Mouse (Mus musculus): ENCODE results near the gene Rogdi.

Rogdi gene

GRCm38 (mm10) chr16:5013054-5013838 is at the start of gene Rogdi:
TSS of gene Rogdi (minus strand) at chr16:5013553.
- DNase-seq (ENCODE audit: low read depth in 2 of 2, low spot score in 2 of 2): peak; percentile 86 to 90

DNA sequence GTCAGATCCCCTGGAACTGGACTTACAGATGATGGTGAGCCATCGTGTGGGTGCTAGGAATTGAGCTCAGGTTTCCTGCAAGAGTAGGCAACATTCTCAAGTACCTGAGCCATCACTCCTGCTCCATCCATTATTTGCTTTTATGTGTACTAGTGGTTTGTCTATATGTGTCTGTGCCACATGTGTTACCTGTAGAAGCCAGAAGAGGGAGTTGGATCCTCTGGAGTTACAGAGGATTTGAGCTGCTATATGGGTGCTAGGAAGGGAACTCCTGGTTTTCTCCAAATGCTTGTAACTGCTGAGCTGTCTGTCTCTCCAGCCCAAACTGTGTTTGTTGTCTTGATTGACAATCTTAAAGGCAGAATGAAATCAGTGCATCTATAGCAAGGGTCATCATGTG is 44.8 kb upstream of the Rogdi start:
- no peak for DNase-seq (ENCODE audit: low read depth in 2 of 2, low spot score in 2 of 2)

DNA sequence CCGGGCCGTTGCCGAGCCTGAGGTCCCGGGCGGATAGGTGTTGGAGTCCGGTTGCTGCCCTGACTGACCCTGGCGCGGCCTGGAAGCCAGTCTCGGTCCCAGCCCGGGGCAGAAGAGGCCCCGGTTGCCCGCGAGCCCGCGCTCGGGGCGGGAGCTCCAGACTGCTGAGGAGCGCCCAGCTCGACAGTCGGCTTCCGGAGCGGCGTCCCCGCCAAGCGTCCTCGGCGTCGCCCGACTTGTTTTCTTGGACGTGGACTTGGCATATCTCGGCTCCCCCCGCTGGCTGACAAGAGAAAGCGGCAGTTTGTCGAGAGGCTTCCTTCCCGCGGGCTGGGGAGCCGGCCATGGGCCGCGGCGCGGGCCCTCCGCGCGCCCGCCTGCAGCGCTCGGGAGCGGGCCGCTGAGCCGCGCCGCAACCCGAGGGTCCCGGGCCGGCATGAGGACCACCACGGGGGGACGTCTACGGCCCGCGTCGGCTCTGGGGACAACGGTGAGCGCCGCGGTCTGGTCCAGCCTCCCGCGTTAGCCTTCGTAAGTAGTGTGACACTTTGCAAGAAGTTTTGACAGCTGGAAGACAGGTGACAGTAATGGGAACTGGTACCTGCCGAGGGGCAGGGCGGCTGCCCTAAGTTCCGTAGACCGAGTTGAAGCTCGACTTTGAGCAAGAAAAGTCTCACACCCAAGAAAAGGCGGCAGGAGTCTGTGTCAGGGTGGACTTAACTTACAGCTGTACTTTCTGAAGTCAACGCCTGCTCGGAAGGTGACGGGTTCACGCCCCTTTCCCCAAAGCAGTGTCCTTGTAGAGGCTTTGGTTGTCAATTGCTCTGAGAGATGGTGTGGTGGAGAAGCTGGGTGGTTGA is 37.1 kb upstream of the Rogdi start:
- peak; percentile 85 for DNase-seq (ENCODE audit: low read depth in 2 of 2, low spot score in 2 of 2)

- DNase-seq (ENCODE audit: low read depth in 2 of 2, low spot score in 2 of 2): peak; percentile 98 to 99
Measured at GRCm38 (mm10) chr16:5049774-5050234, 36.5 kb upstream of the Rogdi start, which contains the start of the genes Glyr1 and Ubn1. TSS of gene Glyr1 (minus strand) at chr16:5049863. TSS of gene Ubn1 (plus strand) at chr16:5050057.

GRCm38 (mm10) chr16:5049182-5049773 is 35.9 kb upstream of the Rogdi start:
- no peak for DNase-seq (ENCODE audit: low read depth in 2 of 2, low spot score in 2 of 2)

DNA sequence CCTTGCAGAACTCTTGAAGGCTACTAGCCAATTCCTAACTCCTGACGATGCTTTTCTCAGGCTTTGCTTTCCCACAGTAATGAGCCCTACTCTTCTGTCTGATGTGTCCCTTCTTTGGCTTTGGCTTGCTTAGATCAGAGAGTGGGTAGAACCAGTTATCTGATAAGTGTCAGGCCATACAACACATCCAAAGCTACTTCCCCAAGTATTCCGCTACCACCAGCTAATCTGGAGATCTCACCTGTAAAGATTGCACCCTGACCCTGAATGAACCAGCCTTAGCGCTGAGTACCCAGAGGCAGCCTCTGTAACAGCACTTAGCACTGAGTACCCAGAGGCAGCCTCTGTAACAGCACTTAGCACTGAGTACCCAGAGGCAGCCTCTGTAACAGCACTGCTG is 32.0 kb upstream of the Rogdi start:
- no peak for DNase-seq (ENCODE audit: low read depth in 2 of 2, low spot score in 2 of 2)

GRCm38 (mm10) chr16:5036649-5037234 is 23.4 kb upstream of the Rogdi start:
- DNase-seq (ENCODE audit: low read depth in 2 of 2, low spot score in 2 of 2): no peak

DNA sequence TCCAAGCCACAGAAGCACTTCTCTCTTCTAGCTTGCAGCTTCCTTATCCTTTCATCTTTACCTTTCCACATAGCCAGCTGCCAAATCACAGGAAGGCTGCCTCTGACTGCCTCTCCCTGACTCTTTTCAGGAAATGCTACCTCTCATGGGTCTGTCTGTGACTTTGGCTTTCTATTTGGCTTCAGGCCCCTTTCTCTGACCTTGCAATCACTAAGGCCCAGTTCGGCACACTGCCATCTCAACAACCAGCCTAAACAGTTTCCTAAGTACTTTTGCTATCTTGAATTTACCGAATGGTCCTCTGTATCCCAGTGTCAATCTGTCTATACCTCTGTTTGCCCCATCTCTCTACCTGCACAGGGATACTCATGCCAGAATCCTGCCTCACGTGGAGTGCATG is 22.2 kb upstream of the Rogdi start:
- no peak for DNase-seq (ENCODE audit: low read depth in 2 of 2, low spot score in 2 of 2)

DNA sequence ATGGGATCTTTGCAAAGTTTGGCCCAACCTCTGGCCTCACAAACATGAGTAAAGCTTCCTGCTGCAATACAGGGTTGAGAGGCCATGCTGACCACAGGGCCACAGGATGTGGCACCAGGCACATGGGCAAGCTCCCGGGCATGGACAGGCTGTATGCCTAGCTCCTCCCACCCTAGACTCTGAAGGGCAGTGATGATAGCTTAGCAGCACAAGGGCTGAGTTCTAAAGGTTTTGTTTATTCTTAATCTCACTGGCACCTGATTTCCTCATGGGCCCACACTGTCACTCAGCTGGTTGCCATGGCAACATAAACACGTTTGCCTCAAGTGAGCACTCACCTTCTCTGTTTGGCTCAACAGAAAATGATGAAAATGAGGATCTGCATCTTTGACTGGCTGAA is 16.5 kb upstream of the Rogdi start:
- DNase-seq (ENCODE audit: low read depth in 2 of 2, low spot score in 2 of 2): no peak

GRCm38 (mm10) chr16:5024021-5024420 is 10.7 kb upstream of the Rogdi start:
- no peak for DNase-seq (ENCODE audit: low read depth in 2 of 2, low spot score in 2 of 2)

DNA sequence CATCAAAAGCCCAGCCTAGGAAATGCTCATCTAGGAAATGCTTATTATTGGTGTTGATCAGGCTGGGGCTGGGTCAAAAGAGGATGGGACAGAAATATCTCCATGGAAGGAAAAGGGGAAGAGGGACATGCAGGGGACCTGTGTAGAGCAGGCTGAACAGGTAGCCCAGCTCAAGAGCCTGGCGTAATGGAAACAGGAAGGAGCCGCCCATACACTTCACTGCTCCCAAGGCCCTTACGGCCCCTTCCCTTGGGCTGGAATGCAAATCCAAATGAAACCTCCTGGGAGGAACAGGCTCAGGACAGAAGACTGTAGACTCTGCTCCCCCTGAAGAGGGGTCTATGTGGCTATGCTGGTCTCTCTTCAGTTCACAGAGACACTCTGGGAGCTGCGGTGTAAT is 1.2 kb upstream of the Rogdi start:
- DNase-seq (ENCODE audit: low read depth in 2 of 2, low spot score in 2 of 2): no peak

DNA sequence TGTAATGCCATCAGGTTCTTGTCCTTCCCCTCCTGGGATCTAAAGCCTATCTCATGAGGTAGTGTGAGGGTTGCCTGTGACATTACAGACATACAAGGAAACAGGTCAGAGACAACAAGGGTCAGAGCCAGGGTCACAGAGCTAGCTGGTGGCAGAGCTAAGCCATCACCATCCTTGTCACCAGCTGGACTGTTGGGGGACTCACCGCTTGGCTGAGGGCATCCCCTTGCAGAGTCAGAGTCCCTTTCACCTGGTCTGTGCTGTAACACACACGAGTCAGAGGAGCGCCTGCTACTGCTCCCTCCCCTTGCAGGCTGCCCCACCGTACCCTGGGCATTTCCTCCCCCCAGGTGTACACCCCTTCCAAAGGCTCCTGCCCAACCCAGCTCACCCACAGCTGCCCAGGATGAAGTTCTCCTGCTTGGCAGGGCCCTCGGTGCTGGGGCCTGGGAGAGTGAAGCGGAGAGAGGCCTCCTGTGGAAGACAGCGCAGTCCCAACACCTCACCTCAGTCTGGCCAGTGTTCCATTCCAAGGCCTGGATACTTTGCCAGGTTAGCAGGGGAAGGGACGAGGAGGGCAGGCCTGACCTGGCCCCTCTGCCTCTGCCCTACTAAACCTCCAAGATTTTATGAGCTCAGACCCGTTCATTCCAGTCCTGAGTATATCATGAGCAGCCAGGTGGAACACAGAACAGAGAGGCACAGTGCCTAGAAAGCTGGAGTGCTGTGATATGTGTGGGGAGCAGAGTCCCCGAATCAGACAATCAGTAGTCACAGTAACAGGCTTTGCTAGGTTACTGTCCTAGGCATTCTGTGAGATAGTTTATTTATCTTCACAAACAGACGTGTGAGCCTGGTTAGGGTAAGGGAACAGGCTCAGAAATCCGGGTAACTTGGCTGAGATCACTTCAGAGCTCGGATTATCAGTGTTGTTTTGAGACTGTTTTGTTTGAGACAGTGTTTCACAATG is 1.0 kb downstream of the Rogdi start:
- no peak for DNase-seq (ENCODE audit: low read depth in 2 of 2, low spot score in 2 of 2)

GRCm38 (mm10) chr16:5011285-5011684 is 2.1 kb downstream of the Rogdi start:
- DNase-seq (ENCODE audit: low read depth in 2 of 2, low spot score in 2 of 2): no peak

GRCm38 (mm10) chr16:5010371-5010935 is 2.9 kb downstream of the Rogdi start:
- DNase-seq (ENCODE audit: low read depth in 2 of 2, low spot score in 2 of 2): no peak

GRCm38 (mm10) chr16:5008076-5008475 is 5.3 kb downstream of the Rogdi start:
- DNase-seq (ENCODE audit: low read depth in 2 of 2, low spot score in 2 of 2): no peak

- no peak for DNase-seq (ENCODE audit: low read depth in 2 of 2, low spot score in 2 of 2)
Measured at GRCm38 (mm10) chr16:5007492-5007891, 5.9 kb downstream of the Rogdi start.

- DNase-seq (ENCODE audit: low read depth in 2 of 2, low spot score in 2 of 2): no peak
Measured at GRCm38 (mm10) chr16:5007067-5007466, 6.3 kb downstream of the Rogdi start, which contains the start of gene Smim22. TSS of gene Smim22 (plus strand) at chr16:5007288.

DNA sequence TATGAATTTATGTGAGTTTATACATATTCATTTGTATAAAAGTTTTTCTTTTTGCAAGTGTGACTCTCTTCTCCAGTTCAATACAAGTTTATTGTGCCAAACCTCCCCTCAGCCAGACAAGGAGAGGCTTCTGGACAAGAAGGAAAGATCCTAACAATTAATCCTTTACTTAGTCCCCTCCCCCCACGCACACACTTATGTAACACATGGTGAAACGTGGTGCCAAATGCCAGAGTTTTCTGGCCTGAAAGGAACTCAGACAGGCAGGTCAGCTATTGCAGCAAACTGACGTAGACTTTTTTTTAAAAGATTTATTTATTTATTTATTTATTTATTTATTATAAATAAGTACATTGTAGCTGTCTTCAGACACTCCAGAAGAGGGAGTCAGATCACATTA is 12.7 kb downstream of the Rogdi start:
- no peak for DNase-seq (ENCODE audit: low read depth in 2 of 2, low spot score in 2 of 2)

GRCm38 (mm10) chr16:4998984-4999383 is 14.4 kb downstream of the Rogdi start:
- no peak for DNase-seq (ENCODE audit: low read depth in 2 of 2, low spot score in 2 of 2)

GRCm38 (mm10) chr16:4997553-4997952 is 15.8 kb downstream of the Rogdi start, which contains the start of gene Sept12:
TSS of gene Sept12 (minus strand) at chr16:4997852.
- no peak for DNase-seq (ENCODE audit: low read depth in 2 of 2, low spot score in 2 of 2)

Data from CD8-positive naive resting alpha-beta T cell, adult 2 months (primary cell).